Mouse (Mus musculus): ENCODE measurements at regions not wholly inside any gene's neighbourhood (a gene's known extent, or its start where the extent isn't known, plus 50 kb on each side); places are given as distances from the start of the nearest gene placed in this dataset.

DNA sequence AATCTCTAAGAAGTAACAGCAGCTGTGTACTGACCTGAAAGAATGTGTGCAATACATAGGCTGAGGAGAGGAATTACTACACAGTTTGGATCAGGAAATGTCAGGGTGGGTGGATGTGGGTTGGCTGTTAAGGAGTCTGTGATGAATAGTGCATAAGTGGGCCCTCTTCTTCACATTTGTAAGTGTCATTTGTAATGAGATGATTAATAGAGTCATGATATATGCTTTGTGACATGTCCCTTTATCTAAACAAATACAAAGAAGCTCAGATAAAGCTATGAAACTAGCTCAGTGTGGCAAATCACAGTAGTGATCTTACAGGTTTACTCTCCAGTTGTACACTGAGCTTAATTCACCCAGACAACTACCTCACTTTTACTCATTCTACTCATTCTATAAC, 867.9 kb downstream of the Kcna4 start:
- TF ChIP-seq POLR2A (IDR thresholded peaks at IDR 0.05; ENCODE audit: borderline replicate concordance, extremely low read depth, insufficient read depth, insufficient read length, poor library complexity, severe bottlenecking) = no peak
- no peak for TF ChIP-seq CTCF (IDR thresholded peaks at IDR 0.05; ENCODE audit: borderline replicate concordance, extremely low read depth, insufficient read depth, insufficient read length)
- no peak for DNase-seq (ENCODE audit: low read depth)

DNA sequence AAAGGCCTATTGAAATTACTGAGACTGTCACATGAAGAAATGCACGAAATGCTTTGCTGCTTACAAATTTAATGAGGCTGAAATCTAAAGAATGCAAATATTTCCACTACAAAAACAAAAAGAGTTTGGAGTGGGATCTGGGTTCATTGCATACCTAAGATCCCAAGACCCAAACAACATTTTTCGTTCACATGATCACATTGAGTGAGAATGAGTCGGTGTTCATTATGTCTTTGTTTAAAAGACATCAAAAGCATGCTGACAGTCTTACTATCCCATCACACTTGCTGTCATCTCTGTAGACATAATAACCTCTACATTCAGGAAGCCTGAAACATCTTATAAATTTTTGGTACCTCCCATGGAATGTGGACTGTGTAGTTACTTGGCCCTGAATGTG, 870.4 kb downstream of the Kcna4 start:
- no peak for DNase-seq (ENCODE audit: low read depth)
- TF ChIP-seq POLR2A (IDR thresholded peaks at IDR 0.05; ENCODE audit: borderline replicate concordance, extremely low read depth, insufficient read depth, insufficient read length, poor library complexity, severe bottlenecking) = no peak
- TF ChIP-seq CTCF (IDR thresholded peaks at IDR 0.05; ENCODE audit: borderline replicate concordance, extremely low read depth, insufficient read depth, insufficient read length) = no peak

DNA sequence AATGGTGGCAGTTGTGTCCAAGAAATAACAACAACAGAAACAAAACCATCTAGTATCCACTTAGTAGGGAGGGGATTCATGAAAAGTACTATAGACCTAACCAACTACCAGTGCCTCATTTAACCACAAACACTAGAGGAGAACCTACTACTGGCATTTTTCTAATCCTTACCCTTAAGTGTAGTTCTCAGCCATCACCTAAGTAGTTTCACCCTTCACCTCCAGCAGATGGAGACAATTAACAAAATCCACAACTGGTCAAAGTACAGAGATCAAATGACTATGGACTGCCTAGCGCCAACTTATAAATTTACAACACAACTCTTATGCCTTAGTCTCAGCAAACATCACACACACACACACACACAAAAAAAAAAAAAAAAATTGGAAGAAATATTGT, 874.6 kb downstream of the Kcna4 start:
- TF ChIP-seq POLR2A (IDR thresholded peaks at IDR 0.05; ENCODE audit: borderline replicate concordance, extremely low read depth, insufficient read depth, insufficient read length, poor library complexity, severe bottlenecking) (no peak), CTCF (IDR thresholded peaks at IDR 0.05; ENCODE audit: borderline replicate concordance, extremely low read depth, insufficient read depth, insufficient read length) (no peak)
- no peak for DNase-seq (ENCODE audit: low read depth)
